Mouse (Mus musculus) MEL (cell line): Measurements from ENCODE around the gene Adarb1. TPM values are rescaled to one million over a fixed set of nuclear protein-coding genes. Genes with fewer than 3 reads are reported as not detected.

ENCODE experiments used
- DNase-seq: peaks from one replicate; pipeline ENCODE4 v3.0.0; 2011; ENCODE audit warnings: low read depth, low spot score
- H3K27ac ChIP-seq: 2 replicates; pipeline ENCODE4 v1.5.1; 2012; ENCODE audit warnings: low read depth, mild to moderate bottlenecking, control low read depth, low read length, moderate library complexity; ENCODE audit not compliant: control insufficient read depth
- H3K27me3 ChIP-seq, 2 experiments: fragments of 150-350 bp in 1 of 2; sonication (generic) in 1 of 2; 2 replicates each; pipeline ENCODE4 v1.6.1; 2012; ENCODE audit warnings: low read length in 2 of 2, mild to moderate bottlenecking in 2 of 2, improper control_type of control experiment in 1 of 2, moderate library complexity in 1 of 2; ENCODE audit not compliant: insufficient read depth in 2 of 2, control insufficient read depth in 1 of 2
- H3K36me3 ChIP-seq, 2 experiments: 2 replicates each; pipeline ENCODE4 v1.6.1; 2012 to 2014; ENCODE audit warnings: low read length in 2 of 2, improper control_type of control experiment in 1 of 2, inconsistent platforms in 1 of 2, mild to moderate bottlenecking in 1 of 2; ENCODE audit not compliant: insufficient read depth in 2 of 2, control insufficient read depth in 1 of 2
- H3K4me1 ChIP-seq, 2 experiments: fragments of 150-350 bp in 1 of 2; sonication (generic) in 1 of 2; 2 replicates each; pipeline ENCODE4 v1.6.1; 2012; ENCODE audit warnings: low read length in 2 of 2, improper control_type of control experiment in 1 of 2, mild to moderate bottlenecking in 1 of 2; ENCODE audit not compliant: insufficient read depth in 2 of 2, control insufficient read depth in 1 of 2
- H3K4me3 ChIP-seq, 2 experiments: fragments of 150-350 bp in 1 of 2; sonication (generic) in 1 of 2; 2 replicates each; pipeline ENCODE4 v1.5.1; 2012; ENCODE audit warnings: low read depth in 2 of 2, low read length in 2 of 2, mild to moderate bottlenecking in 2 of 2, moderate library complexity in 2 of 2, control low read depth in 1 of 2, improper control_type of control experiment in 1 of 2; ENCODE audit not compliant: control insufficient read depth in 1 of 2, insufficient read depth in 1 of 2
- H3K79me2 ChIP-seq: 2 replicates; pipeline ENCODE4 v1.6.1; 2012; ENCODE audit warnings: mild to moderate bottlenecking, low read length, moderate library complexity; ENCODE audit not compliant: control insufficient read depth, poor library complexity, insufficient read depth
- H3K9ac ChIP-seq: 2 replicates; pipeline ENCODE4 v1.6.1; 2012; ENCODE audit warnings: low read depth, mild to moderate bottlenecking, control low read depth, low read length, moderate library complexity; ENCODE audit not compliant: control insufficient read depth, poor library complexity, severe bottlenecking
- H3K9me3 ChIP-seq: fragments of 150-350 bp; sonication (generic); replicated peaks from 2 replicates; pipeline ENCODE4 v1.6.1; 2012; ENCODE audit warnings: mild to moderate bottlenecking, low read length, improper control_type of control experiment, moderate library complexity; ENCODE audit not compliant: insufficient read depth
- CHD1 ChIP-seq: IDR thresholded peaks from 2 replicates; pipeline ENCODE4 v1.6.1; 2012; ENCODE audit warnings: low read depth, mild to moderate bottlenecking, inconsistent platforms, low read length, improper control_type of control experiment
- CTCF ChIP-seq, 3 experiments: IDR thresholded peaks in 2 of 3; conservative IDR thresholded peaks in 1 of 3; 2 replicates each; pipeline ENCODE4 v1.5.1; 2011 to 2012; ENCODE audit warnings: low read length in 3 of 3, low read depth in 2 of 3, mild to moderate bottlenecking in 2 of 3, improper control_type of control experiment in 1 of 3, inconsistent platforms in 1 of 3, mixed read lengths in 1 of 3, moderate library complexity in 1 of 3; ENCODE audit not compliant: control insufficient read depth in 1 of 3, insufficient read depth in 1 of 3, poor library complexity in 1 of 3, severe bottlenecking in 1 of 3
- E2F4 ChIP-seq: IDR thresholded peaks from 2 replicates; pipeline ENCODE4 v1.6.1; 2011; ENCODE audit warnings: low read depth, low read length, improper control_type of control experiment, borderline replicate concordance
- ELF1 ChIP-seq: IDR thresholded peaks from 2 replicates; pipeline ENCODE4 v1.6.1; 2014; ENCODE audit warnings: low read depth, mild to moderate bottlenecking, inconsistent platforms, low read length, improper control_type of control experiment, moderate library complexity
- ETS1 ChIP-seq: IDR thresholded peaks from 2 replicates; pipeline ENCODE4 v1.6.1; 2012; ENCODE audit warnings: low read depth, mild to moderate bottlenecking, inconsistent platforms, low read length, improper control_type of control experiment, moderate library complexity
- GABPA ChIP-seq: IDR thresholded peaks from 2 replicates; pipeline ENCODE4 v1.6.1; 2012; ENCODE audit warnings: low read depth, mild to moderate bottlenecking, inconsistent platforms, low read length, improper control_type of control experiment, moderate library complexity
- GATA1 ChIP-seq: IDR thresholded peaks from 2 replicates; pipeline ENCODE4 v1.6.1; 2011; ENCODE audit warnings: low read depth, low read length, improper control_type of control experiment
- JUND ChIP-seq: IDR thresholded peaks from 2 replicates; pipeline ENCODE4 v1.6.1; 2011; ENCODE audit warnings: low read depth, mild to moderate bottlenecking, improper control_type of control experiment, low read length
- MAZ ChIP-seq: IDR thresholded peaks from 2 replicates; pipeline ENCODE4 v1.6.1; 2012; ENCODE audit warnings: low read depth, mild to moderate bottlenecking, inconsistent platforms, low read length, improper control_type of control experiment
- MXI1 ChIP-seq: IDR thresholded peaks from 2 replicates; pipeline ENCODE4 v1.6.1; 2011; ENCODE audit warnings: mild to moderate bottlenecking, low read depth, low read length, improper control_type of control experiment
- MYC ChIP-seq: IDR thresholded peaks from 2 replicates; pipeline ENCODE4 v1.6.1; 2011; ENCODE audit warnings: low read depth, mild to moderate bottlenecking, low read length, improper control_type of control experiment, moderate library complexity
- NELFE ChIP-seq: IDR thresholded peaks from 2 replicates; pipeline ENCODE4 v1.6.1; 2011; ENCODE audit warnings: low read depth, low read length, improper control_type of control experiment
- POLR2A ChIP-seq, 2 experiments: IDR thresholded peaks; 2 replicates each; pipeline ENCODE4 v1.6.1; 2011 to 2012; ENCODE audit warnings: low read length in 2 of 2, mild to moderate bottlenecking in 2 of 2, control low read depth in 1 of 2, improper control_type of control experiment in 1 of 2, low read depth in 1 of 2, moderate library complexity in 1 of 2; ENCODE audit not compliant: control insufficient read depth in 1 of 2, insufficient read depth in 1 of 2, poor library complexity in 1 of 2
- TCF12 ChIP-seq: IDR thresholded peaks from 2 replicates; pipeline ENCODE4 v1.6.1; 2014; ENCODE audit warnings: low read depth, mild to moderate bottlenecking, inconsistent platforms, low read length, improper control_type of control experiment, moderate library complexity
- UBTF ChIP-seq: IDR thresholded peaks from 2 replicates; pipeline ENCODE4 v1.6.1; 2012; ENCODE audit warnings: low read depth, mild to moderate bottlenecking, inconsistent platforms, low read length, improper control_type of control experiment, moderate library complexity, borderline replicate concordance; ENCODE audit not compliant: insufficient read depth
- USF2 ChIP-seq, 2 experiments: IDR thresholded peaks; 2 replicates each; pipeline ENCODE4 v1.6.1; 2011 to 2012; ENCODE audit warnings: improper control_type of control experiment in 2 of 2, low read length in 2 of 2, borderline replicate concordance in 1 of 2, inconsistent platforms in 1 of 2, low read depth in 1 of 2, mild to moderate bottlenecking in 1 of 2; ENCODE audit not compliant: insufficient read depth in 1 of 2
- ZC3H11A ChIP-seq: IDR thresholded peaks from 2 replicates; pipeline ENCODE4 v1.6.1; 2012; ENCODE audit warnings: low read depth, mild to moderate bottlenecking, inconsistent platforms, low read length, improper control_type of control experiment
- ZKSCAN1 ChIP-seq: IDR thresholded peaks from 2 replicates; pipeline ENCODE4 v1.6.1; 2012; ENCODE audit warnings: low read depth, mild to moderate bottlenecking, inconsistent platforms, low read length, improper control_type of control experiment, moderate library complexity
- ZMIZ1 ChIP-seq: IDR thresholded peaks from 2 replicates; pipeline ENCODE4 v1.6.1; 2012; ENCODE audit warnings: low read depth, mild to moderate bottlenecking, inconsistent platforms, low read length, improper control_type of control experiment, moderate library complexity
- ZNF384 ChIP-seq: IDR thresholded peaks from 2 replicates; pipeline ENCODE4 v1.6.1; 2012; ENCODE audit warnings: low read depth, mild to moderate bottlenecking, inconsistent platforms, low read length, improper control_type of control experiment
- polyA plus RNA-seq, 2 experiments: library from polyadenylated mRNA; stranded (reverse) in 1 of 2; unstranded in 1 of 2; fragments of >175 nt in 1 of 2; fragments of >200 nt in 1 of 2; gene quantifications; 2 replicates each; pipeline versions ENCODE4 v1.2.1 to v1.2.4; 2012; ENCODE audit warnings: low replicate concordance in 2 of 2, low read depth in 1 of 2; ENCODE audit not compliant: insufficient read length in 2 of 2, insufficient read depth in 1 of 2, missing spikeins in 1 of 2
- total RNA-seq: library from RNA; depleted of rRNA; stranded (reverse); fragments of 300-350 nt; gene quantifications from 2 replicates; pipeline ENCODE4 v1.2.3, GENCODE M21; 2012

Adarb1 gene
- total and polyA plus RNA-seq, 3 experiments, result 2.4 to 3.8 TPM; not detected in 1

- DNase-seq, result no peak
- no peak overlapping the region for H3K9ac ChIP-seq
- no peak for TF ChIP-seq ZNF384
- no peak for TF ChIP-seq MAZ
- TF ChIP-seq GABPA, result no peak
- TF ChIP-seq ELF1, result no peak
- TF ChIP-seq MXI1, result no peak
- no peak for TF ChIP-seq ZC3H11A
- TF ChIP-seq CTCF (IDR thresholded peaks at IDR 0.05 in 2 of 3, conservative IDR thresholded peaks at IDR 0.05 in 1 of 3; ENCODE audit: control insufficient read depth in 1 of 3, insufficient read depth in 1 of 3, low read depth in 2 of 3, low read length in 3 of 3, poor library complexity in 1 of 3, severe bottlenecking in 1 of 3), result no peak
- no peak for TF ChIP-seq TCF12
- TF ChIP-seq NELFE, result no peak
- no peak for TF ChIP-seq ZKSCAN1
- TF ChIP-seq USF2 (IDR thresholded peaks at IDR 0.05; ENCODE audit: borderline replicate concordance in 1 of 2, insufficient read depth in 1 of 2, low read depth in 1 of 2, low read length in 2 of 2), result no peak
- no peak for TF ChIP-seq GATA1
- TF ChIP-seq UBTF, result no peak
- no peak for TF ChIP-seq ETS1
- TF ChIP-seq POLR2A (IDR thresholded peaks at IDR 0.05; ENCODE audit: control insufficient read depth in 1 of 2, insufficient read depth in 1 of 2, low read depth in 1 of 2, low read length in 2 of 2, poor library complexity in 1 of 2), result no peak
- no peak for TF ChIP-seq JUND
- no peak for TF ChIP-seq MYC
- no peak overlapping the region for H3K4me3 ChIP-seq
- H3K27me3 ChIP-seq, result peaks cover 4 to 14% of the 10 kb centered on the region in 2 experiments
- no peaks in the 10 kb centered on the region for H3K9me3 ChIP-seq
- no peaks in the 10 kb centered on the region; a peak in 1 of 4 replicates for H3K4me1 ChIP-seq
- no peak overlapping the region for H3K27ac ChIP-seq
- no peaks in the 10 kb centered on the region for H3K79me2 ChIP-seq
- H3K36me3 ChIP-seq, result no peaks in the 10 kb centered on the region
Measured at GRCm38 (mm10) chr10:77420190-77420589, 2.1 kb upstream of the Adarb1 start.

GRCm38 (mm10) chr10:77417240-77418102 is 599 bp downstream of the Adarb1 start:
- Histone ChIP-seq H3K4me3 (peak overlapping the region; percentile 58 to 69), H3K27ac (no peak overlapping the region), H3K27me3 (peaks cover under 1 to 2% of the 10 kb centered on the region in 2 experiments; a peak in 3 of 4 replicates), H3K36me3 (no peaks in the 10 kb centered on the region), H3K9ac (peak overlapping the region; percentile 66), H3K79me2 (no peaks in the 10 kb centered on the region), H3K4me1 (no peaks in the 10 kb centered on the region; a peak in 1 of 4 replicates), H3K9me3 (no peaks in the 10 kb centered on the region)
- DNase-seq, result peak; percentile 21
- TF ChIP-seq CHD1 (no peak), GATA1 (no peak), E2F4 (no peak), ZMIZ1 (no peak)
